Mouse (Mus musculus) brown adipose tissue, adult 24 weeks (tissue): ENCODE measurements around the gene Olfr27. TPM values are rescaled to one million over a fixed set of nuclear protein-coding genes. Genes with fewer than 3 reads are reported as not detected.

Experiments
- H3K27ac ChIP-seq: fragments of 200-500 bp; replicated peaks from 2 replicates; pipeline ENCODE4 v1.5.1; 2012; ENCODE audit warnings: low read depth, mild to moderate bottlenecking, low read length
- H3K4me1 ChIP-seq: fragments of 200-500 bp; 2 replicates; pipeline ENCODE4 v1.6.1; 2012; ENCODE audit warnings: low read length, mixed read lengths; ENCODE audit not compliant: control insufficient read depth, insufficient read depth, insufficient read length
- H3K4me3 ChIP-seq: fragments of 200-500 bp; 2 replicates; pipeline ENCODE4 v1.5.1; 2012; ENCODE audit warnings: low read depth, mild to moderate bottlenecking, low read length, moderate library complexity; ENCODE audit not compliant: insufficient read depth
- polyA plus RNA-seq: library from polyadenylated mRNA; stranded (reverse); fragments of >200 nt; gene quantifications from 2 replicates; pipeline ENCODE4 v1.2.4, GENCODE M21; 2012; ENCODE audit not compliant: missing spikeins, insufficient read depth, insufficient read length

Olfr27 gene
- polyA plus RNA-seq: not detected in 2 replicates

GRCm38 (mm10) chr9:39127831-39128230 is at the start of gene Olfr27:
Gene Olfr27, plus strand, starts transcription at chr9:39128131.
- no peak within 1 kb of the TSS for H3K4me3 ChIP-seq
- no peaks in the 10 kb centered on the region for H3K4me1 ChIP-seq

GRCm38 (mm10) chr9:39078787-39079186 is 49.1 kb upstream of the Olfr27 start, which contains the start of gene Olfr938:
Gene Olfr938, minus strand, starts transcription at chr9:39078887.
- no peaks in the 10 kb centered on the region for H3K4me1 ChIP-seq
- H3K4me3 ChIP-seq: no peak within 1 kb of the TSS
- no peak within 1 kb of the TSS for H3K27ac ChIP-seq

More at GRCm38 (mm10) chr9:39127831-39128230, at the start of gene Olfr27:
- no peak within 1 kb of the TSS for H3K27ac ChIP-seq

- Histone ChIP-seq H3K27ac (no peak overlapping the region), H3K4me1 (no peaks in the 10 kb centered on the region), H3K4me3 (no peak overlapping the region)
These were observed 605 bp upstream of the Olfr27 start for GRCm38 (mm10) chr9:39127326-39127725.

GRCm38 (mm10) chr9:39152401-39152800 is 24.5 kb downstream of the Olfr27 start:
- H3K4me3 ChIP-seq: no peak overlapping the region
- no peak overlapping the region for H3K27ac ChIP-seq
- no peaks in the 10 kb centered on the region for H3K4me1 ChIP-seq

- no peaks in the 10 kb centered on the region for H3K4me1 ChIP-seq
- no peak within 1 kb of the TSS for H3K27ac ChIP-seq
- H3K4me3 ChIP-seq: no peak within 1 kb of the TSS
These were observed 38.1 kb downstream of the Olfr27 start, which contains the start of gene Olfr943 for GRCm38 (mm10) chr9:39166004-39166403. Gene Olfr943, plus strand, starts transcription at chr9:39166304.

Other genes starting within 250 kb of the Olfr27 start
- not detected in 2 replicates for gene Olfr930, start 198.3 kb upstream of the Olfr27 start, polyA plus RNA-seq
- not detected in 2 replicates for gene Olfr933, start 155.8 kb upstream of the Olfr27 start, polyA plus RNA-seq
- not detected in 2 replicates for gene Olfr934, start 139.8 kb upstream of the Olfr27 start, polyA plus RNA-seq
- not detected in 2 replicates for gene Olfr935, start 128.4 kb upstream of the Olfr27 start, polyA plus RNA-seq
- not detected in 2 replicates for gene Olfr146, start 104.8 kb upstream of the Olfr27 start, polyA plus RNA-seq
- not detected in 2 replicates for gene Olfr937, start 63.2 kb upstream of the Olfr27 start, polyA plus RNA-seq
- gene Olfr938, start 49.2 kb upstream of the Olfr27 start, polyA plus RNA-seq: not detected in 2 replicates
- not detected in 2 replicates for gene Olfr943, start 38.2 kb downstream of the Olfr27 start, polyA plus RNA-seq
- not detected in 2 replicates for gene Olfr944, start 73.8 kb downstream of the Olfr27 start, polyA plus RNA-seq
- gene Olfr1537, start 121.9 kb downstream of the Olfr27 start, polyA plus RNA-seq: not detected in 2 replicates
- not detected in 2 replicates for gene Olfr945, start 148.7 kb downstream of the Olfr27 start, polyA plus RNA-seq
- not detected in 2 replicates for gene Olfr948, start 197.9 kb downstream of the Olfr27 start, polyA plus RNA-seq